Mouse (Mus musculus): Measurements from ENCODE around the gene Ptprz1. TPM values are rescaled to one million over a fixed set of nuclear protein-coding genes. Genes with fewer than 3 reads are reported as not detected.
"Not testable (repeated sequence)": the region's sequence is repeated elsewhere in the genome, so short reads cannot be mapped to it uniquely, and the experiment has no call there.

Gene Ptprz1
- polyA plus RNA-seq, 1 experiment: 0.13 TPM

- Histone ChIP-seq H3K4me3 (ENCODE audit: low read depth, low read length) (no peak overlapping the region), H3K27ac (ENCODE audit: insufficient read depth, low read depth, low read length) (no peak overlapping the region), H3K36me3 (ENCODE audit: control insufficient read depth, insufficient read depth, low read length) (no peaks in the 10 kb centered on the region), H3K4me1 (ENCODE audit: control insufficient read depth, insufficient read depth, insufficient read length, low read length) (no peaks in the 10 kb centered on the region), H3K27me3 (ENCODE audit: control insufficient read depth, insufficient read depth, low read length) (no peaks in the 10 kb centered on the region)
- TF ChIP-seq POLR2A (IDR thresholded peaks at IDR 0.05; ENCODE audit: low read depth, low read length) (no peak), CTCF (IDR thresholded peaks at IDR 0.05; ENCODE audit: extremely low read depth, insufficient read length, insufficient replicate concordance, low read depth, low read length) (no peak)
- 64% methylated on average over 5 of the region's 5 CpGs for WGBS
Observed at GRCm38 (mm10) chr6:23084587-23085421, 209.5 kb downstream of the Ptprz1 start.

- H3K36me3 ChIP-seq (ENCODE audit: control insufficient read depth, insufficient read depth, low read length); H3K4me1 ChIP-seq (ENCODE audit: control insufficient read depth, insufficient read depth, insufficient read length, low read length); H3K27me3 ChIP-seq (ENCODE audit: control insufficient read depth, insufficient read depth, low read length); H3K4me3 ChIP-seq (ENCODE audit: low read depth, low read length); H3K27ac ChIP-seq (ENCODE audit: insufficient read depth, low read depth, low read length): not testable (repeated sequence)
- 84% methylated on average over 4 of the region's 4 CpGs for WGBS
Observed at GRCm38 (mm10) chr6:23089292-23089691, 214.0 kb downstream of the Ptprz1 start.

- 83% methylated on average over 11 of the region's 11 CpGs for WGBS
- not testable (repeated sequence) for H3K27me3 ChIP-seq (ENCODE audit: control insufficient read depth, insufficient read depth, low read length); H3K4me1 ChIP-seq (ENCODE audit: control insufficient read depth, insufficient read depth, insufficient read length, low read length); H3K36me3 ChIP-seq (ENCODE audit: control insufficient read depth, insufficient read depth, low read length); H3K4me3 ChIP-seq (ENCODE audit: low read depth, low read length); H3K27ac ChIP-seq (ENCODE audit: insufficient read depth, low read depth, low read length)
Observed at GRCm38 (mm10) chr6:23090346-23091055, 215.2 kb downstream of the Ptprz1 start.

All from small intestine, adult 2 months (tissue).